Mouse (Mus musculus) hindlimb bud, embryonic 11.5 days (tissue): ENCODE data around the gene Olfr716.
"Not testable (repeated sequence)": the region's sequence is repeated elsewhere in the genome, so short reads cannot be mapped to it uniquely, and the experiment has no call there.

Experiments
- DNase-seq: peaks from one replicate; pipeline ENCODE4 v3.0.0-alpha.2; 2012; ENCODE audit warnings: low read depth, low spot score; ENCODE audit errors: extremely low spot score

Gene Olfr716

DNA sequence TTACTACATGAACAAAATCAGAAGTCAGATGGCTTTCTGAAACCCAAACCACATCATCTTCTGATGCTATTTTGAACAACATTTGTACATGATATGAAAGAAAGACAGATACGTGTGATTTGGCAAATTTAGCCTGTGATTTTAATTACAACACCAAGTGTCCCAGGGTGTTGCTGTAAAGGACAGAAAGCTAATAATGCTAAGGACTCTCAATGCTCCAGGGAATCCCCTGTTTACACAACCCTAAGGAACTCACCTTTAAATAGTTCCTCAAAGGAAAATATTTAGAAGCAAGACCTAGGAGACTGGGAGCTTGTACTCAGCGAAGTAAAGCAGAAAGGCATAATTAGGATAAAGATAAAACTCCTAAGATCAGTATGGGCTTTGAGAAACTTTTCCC is at the start of gene Olfr716:
Gene Olfr716, plus strand, starts transcription at position 301 of the 400 bp plus-strand sequence.
- DNase-seq: not testable (repeated sequence)

- no peak for DNase-seq
These were observed 45.2 kb upstream of the Olfr716 start, which contains the start of gene Olfr17 for GRCm38 (mm10) chr7:107092920-107093319. Gene Olfr17, plus strand, starts transcription at chr7:107093220.

GRCm38 (mm10) chr7:107110269-107110668 is 27.9 kb upstream of the Olfr716 start, which contains the start of gene Olfr715b:
Gene Olfr715b, minus strand, starts transcription at chr7:107110369.
- not testable (repeated sequence) for DNase-seq

- not testable (repeated sequence) for DNase-seq
These were observed 7.1 kb upstream of the Olfr716 start, which contains the start of gene Olfr715 for GRCm38 (mm10) chr7:107130983-107131382. Gene Olfr715, minus strand, starts transcription at chr7:107131083.

GRCm38 (mm10) chr7:107166690-107167089 is 28.6 kb downstream of the Olfr716 start, which contains the start of gene Nlrp14:
Gene Nlrp14, plus strand, starts transcription at chr7:107166990.
- DNase-seq: no peak

DNA sequence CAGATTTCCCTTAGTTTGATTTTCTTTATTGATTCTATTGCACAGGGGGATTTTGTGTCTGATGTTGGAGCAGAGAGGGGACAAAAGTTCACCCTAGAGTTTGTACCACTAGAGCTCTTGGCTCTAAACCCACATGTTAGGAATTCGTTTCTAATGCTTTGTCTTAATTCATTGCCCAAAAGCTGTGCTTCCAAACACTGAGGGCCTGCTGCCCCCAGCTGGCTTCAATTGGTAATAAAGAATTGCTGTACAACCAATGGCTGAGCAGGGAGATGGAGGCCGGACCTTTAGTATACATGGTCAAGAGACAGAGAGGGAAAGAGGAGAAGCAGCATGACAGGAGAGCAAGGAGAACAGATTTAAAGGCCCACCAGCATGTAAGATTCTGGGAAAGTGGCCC is 42.3 kb downstream of the Olfr716 start:
- no peak for DNase-seq
